Comparison of ENCODE assay signal across 8 mouse cellular contexts in genomic region chr3:129223964-129224805, GRCm38 (mm10). TPM values are rescaled to one million over a fixed set of nuclear protein-coding genes. Genes with fewer than 3 reads are reported as not detected.
A peak's percentile ranks its signal among the peaks of the same experiment; 100 is the strongest.
DNase-seq lines count a peak whose midpoint lies in the region; ATAC-seq and TF ChIP-seq lines count a peak whose summit lies in the region.

No protein-coding gene starts in this region.

- 0 out of 2 replicates have a peak, but pooled peaks cover 2% of the 10 kb centered on the region for H3K4me1 ChIP-seq in neural tube, embryonic 12.5 days
- peaks cover 11% of the 10 kb centered on the region; the same call in 1 of the 2 replicates for H3K4me1 ChIP-seq in neural tube, embryonic 15.5 days

- H3K4me2 ChIP-seq in neural tube, embryonic 12.5 days (replicated peaks), result no peak overlapping the region
- no peak overlapping the region for H3K4me2 ChIP-seq in neural tube, embryonic 15.5 days

- peaks cover 94% of the 10 kb centered on the region for H3K27me3 ChIP-seq in neural tube, embryonic 12.5 days (replicated peaks)
- H3K27me3 ChIP-seq in neural tube, embryonic 15.5 days (replicated peaks), result peaks cover 85% of the 10 kb centered on the region

- H3K9me3 ChIP-seq in neural tube, embryonic 12.5 days, result no peaks in the 10 kb centered on the region
- H3K9me3 ChIP-seq in neural tube, embryonic 15.5 days (replicated peaks), result no peaks in the 10 kb centered on the region

- no peak overlapping the region for H3K9ac ChIP-seq in neural tube, embryonic 12.5 days
- no peak overlapping the region for H3K9ac ChIP-seq in neural tube, embryonic 15.5 days (replicated peaks)

- DNase-seq in gastrocnemius, adult 2 months, result peak; percentile 32
- no peak for DNase-seq in gastrocnemius, postnatal 4 days (ENCODE audit: low spot score in 2 of 2)
- DNase-seq in kidney, postnatal 10 days, result peak; percentile 49
- peak; percentile 66 for DNase-seq in yolk sac, embryonic 10.5 days (ENCODE audit: low spot score)
- DNase-seq in adrenal gland, postnatal 36 days, result no peak
- no peak for DNase-seq in urinary bladder, postnatal 10 days (ENCODE audit: low spot score)

- H3K36me3 ChIP-seq in neural tube, embryonic 12.5 days, result no peaks in the 10 kb centered on the region
- H3K36me3 ChIP-seq in neural tube, embryonic 15.5 days, result no peaks in the 10 kb centered on the region

- no peak for TF ChIP-seq CTCF in gastrocnemius, adult 2 months (IDR thresholded peaks at IDR 0.05)

- WGBS in neural tube, embryonic 12.5 days, result under 1% methylated on average over 26 of the region's 26 CpGs
- under 1% methylated on average over 26 of the region's 26 CpGs for whole genome bisulfite sequencing in neural tube, embryonic 15.5 days

- H3K4me3 ChIP-seq in gastrocnemius, adult 2 months, result peak overlapping the region; percentile 69
- H3K4me3 ChIP-seq in neural tube, embryonic 12.5 days, result no peak overlapping the region
- no peak overlapping the region for H3K4me3 ChIP-seq in neural tube, embryonic 15.5 days (replicated peaks)

- ATAC-seq in neural tube, embryonic 12.5 days (ENCODE audit: low FRiP score, low read depth), result 0 out of 2 replicates have a peak, but pooled peaks have one; percentile 11
- ATAC-seq in neural tube, embryonic 15.5 days (ENCODE audit: low FRiP score), result no peak

- intact Hi-C loops in gastrocnemius, adult 2 months (cut with DNase I), result no loop called here

- H3K27ac ChIP-seq in gastrocnemius, adult 2 months, result no peak overlapping the region
- H3K27ac ChIP-seq in neural tube, embryonic 12.5 days, result no peak overlapping the region
- no peak overlapping the region for H3K27ac ChIP-seq in neural tube, embryonic 15.5 days (replicated peaks)

RNA-seq across cellular contexts. Expression of gene Pitx2, which starts 24.5 kb away (rescaled TPM):
- total RNA-seq in gastrocnemius, adult 2 months (2021), result 1 to 10 TPM; 4.2 to 9.2 TPM
- 10 to 100 TPM; 19.0 to 19.6 TPM for total RNA-seq in gastrocnemius, postnatal 4 days (2021)
- polyA plus RNA-seq in neural tube, embryonic 12.5 days (2016; fragmentation: Nextera tagmentation; extraction: Ambion mirVana), result 7.6 and 10.2 TPM in 2 replicates
- polyA plus RNA-seq in neural tube, embryonic 15.5 days (2015; fragmentation: Nextera tagmentation; extraction: Ambion mirVana), result 5.1 and 5.2 TPM in 2 replicates
- not detected for total RNA-seq in adrenal gland, postnatal 36 days (2021)

Comparison
In these comparisons a context has a peak if more than half of its experiments do, and no peak if none do; other contexts are left out.
1. DNase-seq: peak in gastrocnemius, adult 2 months (single experiment), kidney, postnatal 10 days (single experiment) and yolk sac, embryonic 10.5 days (single experiment); none in gastrocnemius, postnatal 4 days (0 of 2), adrenal gland, postnatal 36 days (0 of 2) and urinary bladder, postnatal 10 days (single experiment).
2. RNA of gene Pitx2, which starts 24.5 kb away (total RNA-seq): 19.0 to 19.6 TPM in gastrocnemius, postnatal 4 days and 4.2 to 9.2 TPM in gastrocnemius, adult 2 months; not detected in adrenal gland, postnatal 36 days; every median in the first group is over 4 times any median in the second.